Mouse (Mus musculus): ENCODE measurements around the gene Srcin1.

- no peak for TF ChIP-seq MYOG (IDR thresholded peaks at IDR 0.05; ENCODE audit: control insufficient read depth, extremely low read depth, insufficient read length)
- no peak for TF ChIP-seq CTCF (IDR thresholded peaks at IDR 0.05; ENCODE audit: control insufficient read depth, insufficient read depth, insufficient read length)
- TF ChIP-seq MYOD1 (IDR thresholded peaks at IDR 0.05; ENCODE audit: control insufficient read depth, insufficient read length, low read depth): no peak
- TF ChIP-seq MAX (IDR thresholded peaks at IDR 0.05): no peak
- no peak for TF ChIP-seq USF1 (IDR thresholded peaks at IDR 0.05; ENCODE audit: low read depth)
- TF ChIP-seq FOSL1 (IDR thresholded peaks at IDR 0.05; ENCODE audit: insufficient read depth, low read length, poor library complexity, severe bottlenecking): no peak
These were observed 69.7 kb downstream of the Srcin1 start for GRCm38 (mm10) chr11:97506331-97506730.

Measured in C2C12 (cell line).